Mouse (Mus musculus) midbrain, embryonic 11.5 days (tissue): ENCODE data around the gene Hhex. TPM values are rescaled to one million over a fixed set of nuclear protein-coding genes. Genes with fewer than 3 reads are reported as not detected.

Experiments
- ATAC-seq: fragments of 200-750 bp; cut with Nextera tagmentation; 2 replicates; pipeline ENCODE4 v1.8.0; 2017; ENCODE audit warnings: moderate TSS enrichment, moderate library complexity; ENCODE audit not compliant: low FRiP score
- DNase-seq: peaks from one replicate; pipeline ENCODE4 v3.0.0; 2015; ENCODE audit warnings: low spot score; ENCODE audit errors: missing footprints
- H3K27ac ChIP-seq: fragments of 300-500 bp; sonication (generic); 2 replicates; pipeline ENCODE4 v1.5.1; 2014; ENCODE audit warnings: low read depth, low read length
- H3K27me3 ChIP-seq: fragments of 300-500 bp; sonication (generic); 2 replicates; pipeline ENCODE4 v1.6.1; 2014; ENCODE audit warnings: mild to moderate bottlenecking, low read length, moderate library complexity, mixed read lengths; ENCODE audit not compliant: control insufficient read depth, insufficient read depth
- H3K36me3 ChIP-seq: fragments of 300-500 bp; sonication (generic); 2 replicates; pipeline ENCODE4 v1.6.1; 2014; ENCODE audit warnings: mild to moderate bottlenecking, low read length, moderate library complexity, mixed read lengths; ENCODE audit not compliant: control insufficient read depth, insufficient read depth
- H3K4me1 ChIP-seq: fragments of 300-500 bp; sonication (generic); 2 replicates; pipeline ENCODE4 v1.6.1; 2014; ENCODE audit warnings: low read length; ENCODE audit not compliant: control insufficient read depth, insufficient read depth
- H3K4me2 ChIP-seq: fragments of 300-500 bp; sonication (generic); 2 replicates; pipeline ENCODE4 v1.6.1; 2014; ENCODE audit warnings: mild to moderate bottlenecking, moderate library complexity
- H3K4me3 ChIP-seq: fragments of 300-500 bp; sonication (generic); 2 replicates; pipeline ENCODE4 v1.5.1; 2014; ENCODE audit warnings: low read depth, low read length
- H3K9ac ChIP-seq: fragments of 300-500 bp; sonication (generic); 2 replicates; pipeline ENCODE4 v1.6.1; 2014; ENCODE audit warnings: low read length
- H3K9me3 ChIP-seq: fragments of 300-500 bp; sonication (generic); 2 replicates; pipeline ENCODE4 v1.6.1; 2016; ENCODE audit warnings: low read length; ENCODE audit not compliant: control insufficient read depth
- WGBS: fragments of 180-500 bp; shearing (Covaris S2); extraction: QIAGEN DNeasy Blood & Tissue Kit; methylation state at CpG from one replicate; pipeline ENCODE4 v1.1.7; 2014; 5-methylcytosine and 5-hydroxymethylcytosine counted together
- polyA plus RNA-seq: library from polyadenylated mRNA; unstranded; fragments of >200 nt; fragmentation: Nextera tagmentation; extraction: Ambion mirVana; gene quantifications from 2 replicates; pipeline ENCODE4 v1.2.1, GENCODE M21; 2014

Gene Hhex
- polyA plus RNA-seq, 1 experiment from 2014 or later: 4.5 TPM

DNA sequence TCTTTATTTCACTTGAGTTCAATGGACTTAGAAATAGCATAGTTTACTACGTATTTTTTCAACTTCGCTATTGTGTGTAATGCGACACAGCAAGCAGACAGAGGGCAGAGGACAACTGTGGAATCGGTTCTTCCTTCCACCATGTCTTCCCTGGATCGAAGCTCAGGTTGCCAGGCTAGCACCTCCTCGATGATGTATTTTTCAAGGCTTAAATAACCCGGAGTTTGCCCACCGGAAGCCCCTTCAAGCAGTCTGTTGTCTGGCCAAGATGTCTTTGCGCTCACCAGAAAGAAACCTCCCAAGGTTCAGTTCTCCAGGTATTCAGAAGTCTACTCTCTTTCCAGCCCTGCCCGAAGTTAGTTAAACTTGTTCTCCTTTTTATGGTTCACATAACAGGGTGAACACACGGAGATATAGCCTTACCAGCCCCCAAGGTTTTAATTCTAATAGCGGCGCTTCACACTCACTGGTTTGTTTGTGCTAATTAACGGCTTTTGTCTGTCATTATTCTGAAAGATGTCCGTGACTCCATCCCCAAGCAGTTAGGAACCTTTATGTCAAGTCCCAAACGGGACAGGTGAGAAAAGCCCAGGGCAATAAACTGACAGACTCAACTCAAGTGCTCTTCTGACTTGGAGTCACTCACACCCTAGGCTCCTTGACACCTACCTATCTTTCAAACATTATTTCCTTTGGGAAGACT, 1.6 kb upstream of the Hhex start:
- H3K27me3 ChIP-seq: peaks cover 62% of the 10 kb centered on the region
- ATAC-seq: no peak
- no peaks in the 10 kb centered on the region for H3K9me3 ChIP-seq
- peaks cover 8% of the 10 kb centered on the region for H3K4me1 ChIP-seq
- no peak overlapping the region for H3K9ac ChIP-seq
- H3K27ac ChIP-seq: no peak overlapping the region
- 18% methylated on average over 16 of the region's 16 CpGs for whole genome bisulfite sequencing
- no peak overlapping the region for H3K4me3 ChIP-seq
- H3K4me2 ChIP-seq: no peak overlapping the region
- H3K36me3 ChIP-seq: no peaks in the 10 kb centered on the region
- peak; percentile 92 for DNase-seq

DNA sequence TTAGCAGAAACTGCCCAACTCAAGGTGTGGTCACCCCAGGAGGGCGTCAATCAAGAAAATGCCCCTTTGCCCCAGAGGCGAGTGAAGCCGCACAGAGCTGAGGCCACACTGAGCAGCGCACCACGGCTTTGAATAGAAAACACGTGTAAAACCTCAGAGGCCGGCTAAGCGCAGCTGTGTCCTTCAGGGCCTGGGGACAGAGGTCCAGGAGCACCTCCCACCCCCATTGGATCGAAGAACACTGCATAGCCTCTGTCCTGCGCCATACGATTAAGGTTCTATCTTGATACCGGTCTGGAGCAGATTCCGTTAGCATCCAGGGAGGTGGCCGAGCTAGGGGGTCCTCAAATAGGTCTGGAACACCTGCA, 731 bp upstream of the Hhex start:
- 2% methylated on average over 14 of the region's 14 CpGs for WGBS
- peak overlapping the region; percentile 46 for H3K4me2 ChIP-seq
- peak overlapping the region; percentile 35; the same call in 1 of the 2 replicates for H3K4me3 ChIP-seq
- H3K9me3 ChIP-seq: no peaks in the 10 kb centered on the region
- DNase-seq (no peak), ATAC-seq (peak; percentile 23; the same call in 1 of the 2 replicates)
- peaks cover 67% of the 10 kb centered on the region for H3K27me3 ChIP-seq
- peaks cover 8% of the 10 kb centered on the region for H3K4me1 ChIP-seq
- no peak overlapping the region for H3K27ac ChIP-seq
- H3K9ac ChIP-seq: no peak overlapping the region
- no peaks in the 10 kb centered on the region for H3K36me3 ChIP-seq

DNA sequence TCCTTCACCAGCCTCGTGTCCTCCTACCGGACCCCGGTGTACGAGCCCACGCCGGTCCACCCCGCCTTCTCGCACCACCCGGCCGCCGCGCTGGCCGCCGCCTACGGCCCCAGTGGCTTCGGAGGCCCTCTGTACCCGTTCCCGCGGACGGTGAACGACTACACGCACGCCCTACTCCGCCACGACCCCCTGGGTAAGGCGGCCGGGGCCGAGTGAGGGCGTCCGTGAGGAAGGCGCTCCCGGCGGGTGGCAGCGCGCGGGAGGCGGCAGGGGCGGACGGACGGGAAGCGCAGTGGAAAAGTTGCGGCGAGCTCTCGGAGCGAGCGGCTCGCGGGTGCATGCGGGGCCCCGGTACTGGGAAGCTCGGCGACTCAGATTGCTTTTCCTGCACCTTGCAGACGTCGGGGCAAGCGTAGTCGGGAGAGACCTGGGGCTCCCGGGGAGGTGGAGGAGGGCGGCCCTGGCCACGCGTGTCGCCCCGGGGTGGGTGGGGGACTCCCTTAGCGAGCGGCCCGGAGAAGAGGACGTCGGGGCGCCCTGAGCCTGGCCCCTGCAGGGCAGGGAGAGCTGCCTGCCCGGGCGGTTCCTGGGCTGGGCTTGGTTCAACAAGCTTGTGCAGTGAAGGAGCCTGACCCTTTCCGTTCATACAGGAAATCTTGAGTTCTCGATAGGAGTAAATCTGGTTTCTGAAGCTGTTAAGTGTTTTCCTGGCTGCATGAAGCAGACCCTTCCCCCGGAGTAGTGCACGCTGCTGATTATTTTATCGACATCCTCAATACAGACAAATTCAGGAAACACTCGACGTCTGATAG, 637 bp downstream of the Hhex start:
- WGBS: 1% methylated on average over 77 of the region's 77 CpGs
- Histone ChIP-seq H3K27ac (no peak overlapping the region), H3K4me1 (peaks cover 8% of the 10 kb centered on the region), H3K27me3 (peaks cover 76% of the 10 kb centered on the region), H3K36me3 (no peaks in the 10 kb centered on the region), H3K4me2 (peak overlapping the region; percentile 46), H3K9ac (peak overlapping the region; percentile 21; the same call in 1 of the 2 replicates), H3K4me3 (peak overlapping the region; percentile 35), H3K9me3 (no peaks in the 10 kb centered on the region)
- ATAC-seq (peak; percentile 36), DNase-seq (peak; percentile 91)

DNA sequence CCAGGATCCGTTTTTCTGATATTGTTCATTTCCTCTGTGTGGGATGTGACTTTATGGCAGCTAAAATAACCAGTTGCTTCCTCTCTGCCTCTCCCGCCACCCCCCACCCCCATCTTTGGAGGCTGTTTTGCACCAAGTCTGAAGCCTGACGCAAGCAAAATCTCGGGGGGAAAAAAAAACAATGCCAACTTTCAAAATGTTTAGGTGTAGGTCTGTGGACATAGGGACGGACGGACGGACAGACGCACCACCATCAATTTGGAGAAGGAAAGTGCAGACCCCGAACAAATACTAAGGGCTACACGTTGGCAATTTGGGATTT, 1.2 kb downstream of the Hhex start:
- no peak for ATAC-seq
- DNase-seq: peak; percentile 94
- peaks cover 76% of the 10 kb centered on the region for H3K27me3 ChIP-seq
- no peak overlapping the region for H3K9ac ChIP-seq
- H3K4me3 ChIP-seq: no peak overlapping the region
- H3K27ac ChIP-seq: no peak overlapping the region
- no peaks in the 10 kb centered on the region for H3K9me3 ChIP-seq
- H3K4me1 ChIP-seq: peaks cover 8% of the 10 kb centered on the region
- H3K4me2 ChIP-seq: no peak overlapping the region
- 4% methylated on average over 10 of the region's 10 CpGs for WGBS
- no peaks in the 10 kb centered on the region for H3K36me3 ChIP-seq

DNA sequence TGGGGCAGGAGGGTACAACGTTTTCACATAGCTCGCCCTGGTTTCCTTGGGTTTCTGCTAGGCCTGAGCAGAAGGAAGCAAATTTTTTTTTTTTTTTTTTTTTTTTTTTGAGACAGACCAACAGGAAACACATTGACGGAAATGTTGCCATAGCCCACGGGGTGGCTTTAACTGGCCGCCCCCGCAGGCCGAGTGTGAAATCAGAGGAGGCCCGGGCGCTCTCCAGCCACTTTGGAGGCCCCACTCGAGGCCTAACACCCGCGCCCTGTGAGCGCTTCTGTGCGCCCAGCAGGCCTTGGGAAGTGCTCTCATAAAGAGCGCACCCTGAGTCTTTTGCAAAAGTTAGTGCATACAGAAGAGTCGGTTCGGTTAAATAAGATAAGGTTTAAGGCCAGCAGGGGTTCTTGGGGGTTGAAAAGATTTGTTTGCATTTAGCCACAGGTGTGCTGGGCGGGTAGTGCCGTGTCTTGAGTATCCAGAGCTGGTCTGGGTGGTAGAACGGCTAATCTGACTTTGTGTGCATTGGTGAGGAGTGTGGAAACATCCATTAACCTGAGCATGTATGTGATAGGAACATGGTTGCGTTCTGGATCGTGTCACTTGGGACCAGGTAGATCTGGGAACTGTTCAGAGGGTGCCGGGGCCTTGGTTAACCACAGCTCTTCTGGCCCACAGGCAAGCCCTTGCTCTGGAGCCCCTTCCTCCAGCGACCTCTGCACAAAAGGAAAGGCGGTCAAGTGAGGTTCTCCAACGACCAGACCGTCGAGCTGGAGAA, 2.1 kb downstream of the Hhex start:
- H3K36me3 ChIP-seq: no peaks in the 10 kb centered on the region
- H3K9me3 ChIP-seq: no peaks in the 10 kb centered on the region
- 3% methylated on average over 28 of the region's 28 CpGs for WGBS
- DNase-seq (peak; percentile 95), ATAC-seq (no peak)
- H3K4me1 ChIP-seq: peaks cover 8% of the 10 kb centered on the region
- peaks cover 73% of the 10 kb centered on the region for H3K27me3 ChIP-seq
- H3K4me2 ChIP-seq: no peak overlapping the region
- no peak overlapping the region for H3K9ac ChIP-seq
- H3K27ac ChIP-seq: no peak overlapping the region
- no peak overlapping the region for H3K4me3 ChIP-seq

DNA sequence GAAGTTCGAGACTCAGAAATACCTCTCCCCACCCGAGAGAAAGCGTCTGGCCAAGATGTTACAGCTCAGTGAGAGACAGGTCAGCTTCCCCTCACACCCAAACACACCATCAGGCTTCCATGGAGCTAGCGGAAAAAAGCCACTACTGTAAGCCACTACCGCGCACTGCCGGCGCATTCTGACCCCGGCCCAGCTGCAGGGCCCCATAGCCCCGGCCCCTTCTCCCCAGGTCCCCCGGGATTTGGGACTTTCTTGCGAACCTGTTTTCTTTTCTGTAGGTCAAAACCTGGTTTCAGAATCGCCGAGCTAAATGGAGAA, 2.6 kb downstream of the Hhex start:
- no peak overlapping the region for H3K27ac ChIP-seq
- ATAC-seq (no peak), DNase-seq (peak; percentile 88)
- no peaks in the 10 kb centered on the region for H3K36me3 ChIP-seq
- no peak overlapping the region for H3K4me3 ChIP-seq
- no peak overlapping the region for H3K9ac ChIP-seq
- peaks cover 69% of the 10 kb centered on the region for H3K27me3 ChIP-seq
- WGBS: 6% methylated on average over 14 of the region's 14 CpGs
- H3K4me2 ChIP-seq: no peak overlapping the region
- peaks cover 8% of the 10 kb centered on the region for H3K4me1 ChIP-seq
- no peaks in the 10 kb centered on the region for H3K9me3 ChIP-seq

DNA sequence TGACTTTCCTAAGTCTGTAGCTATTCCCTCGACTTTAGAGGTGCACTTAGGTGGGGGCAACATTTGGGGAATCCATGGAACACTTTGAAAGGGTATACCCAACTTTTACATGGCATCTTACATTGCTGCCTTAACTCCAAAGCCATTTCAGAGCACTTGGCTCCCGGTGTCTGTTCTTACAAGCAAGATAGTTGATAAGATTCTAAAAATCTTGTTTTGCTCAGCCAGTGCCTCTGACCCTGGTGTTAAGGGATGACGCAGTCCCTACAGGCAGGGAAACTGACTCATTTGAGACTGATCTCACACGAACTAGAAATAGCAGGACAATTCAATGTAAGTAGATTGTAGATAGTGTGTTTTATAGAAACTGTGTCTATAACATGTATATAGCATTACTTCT, 5.6 kb downstream of the Hhex start:
- Histone ChIP-seq H3K27me3 (peaks cover 41% of the 10 kb centered on the region), H3K4me3 (no peak overlapping the region), H3K9me3 (no peaks in the 10 kb centered on the region), H3K36me3 (no peaks in the 10 kb centered on the region), H3K27ac (no peak overlapping the region), H3K4me2 (no peak overlapping the region), H3K9ac (no peak overlapping the region), H3K4me1 (no peaks in the 10 kb centered on the region)
- 75% methylated on average over 4 of the region's 4 CpGs for WGBS
- ATAC-seq: no peak
- DNase-seq: no peak

DNA sequence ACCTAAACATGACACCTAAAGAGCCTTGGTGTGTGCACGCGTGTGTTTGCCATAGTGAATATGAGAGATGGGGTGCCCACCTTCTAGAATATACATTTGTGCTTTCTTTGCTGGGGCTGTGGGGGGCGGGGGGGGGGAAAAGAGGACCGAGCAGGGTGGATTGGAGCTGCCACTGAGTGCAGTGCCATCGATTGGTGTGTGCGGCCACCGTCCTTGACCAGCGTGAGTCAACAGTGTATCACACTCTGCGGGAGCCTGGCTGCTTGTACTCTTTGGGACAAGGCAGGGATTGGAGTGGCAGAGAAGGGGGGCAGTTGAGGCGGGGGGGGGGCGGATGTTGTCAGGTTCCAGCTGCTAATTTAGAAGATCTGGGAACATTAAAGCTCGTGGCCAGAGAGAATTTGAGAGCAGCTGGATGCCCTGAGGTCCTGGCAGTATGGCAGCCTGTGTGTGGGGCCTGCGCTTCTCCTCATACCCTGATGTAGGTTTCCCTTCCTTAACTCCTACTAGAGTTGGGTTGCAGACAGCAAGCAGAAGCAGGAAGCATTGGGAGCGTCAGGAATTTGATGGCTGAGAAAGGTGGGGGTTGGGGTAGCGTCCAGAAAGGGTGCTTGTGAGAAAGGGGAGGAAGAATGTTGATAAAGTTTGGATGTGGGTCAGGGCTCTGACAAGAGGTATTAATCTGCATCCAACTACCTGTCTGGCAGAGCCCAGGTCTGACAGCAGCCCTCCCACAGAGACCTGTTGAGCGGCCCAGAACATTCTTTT, 6.3 kb downstream of the Hhex start:
- Histone ChIP-seq H3K4me1 (no peaks in the 10 kb centered on the region), H3K4me2 (no peak overlapping the region), H3K4me3 (no peak overlapping the region), H3K36me3 (no peaks in the 10 kb centered on the region), H3K27me3 (peaks cover 34% of the 10 kb centered on the region), H3K9me3 (no peaks in the 10 kb centered on the region), H3K27ac (no peak overlapping the region), H3K9ac (no peak overlapping the region)
- no peak for DNase-seq
- WGBS: 72% methylated on average over 16 of the region's 16 CpGs
- no peak for ATAC-seq
